Mouse (Mus musculus): ENCODE results near the gene Adprm.
A peak's percentile ranks its signal among the peaks of the same experiment; 100 is the strongest.
"Not testable (repeated sequence)": the region's sequence is repeated elsewhere in the genome, so short reads cannot be mapped to it uniquely, and the experiment has no call there.

The Adprm gene

DNA sequence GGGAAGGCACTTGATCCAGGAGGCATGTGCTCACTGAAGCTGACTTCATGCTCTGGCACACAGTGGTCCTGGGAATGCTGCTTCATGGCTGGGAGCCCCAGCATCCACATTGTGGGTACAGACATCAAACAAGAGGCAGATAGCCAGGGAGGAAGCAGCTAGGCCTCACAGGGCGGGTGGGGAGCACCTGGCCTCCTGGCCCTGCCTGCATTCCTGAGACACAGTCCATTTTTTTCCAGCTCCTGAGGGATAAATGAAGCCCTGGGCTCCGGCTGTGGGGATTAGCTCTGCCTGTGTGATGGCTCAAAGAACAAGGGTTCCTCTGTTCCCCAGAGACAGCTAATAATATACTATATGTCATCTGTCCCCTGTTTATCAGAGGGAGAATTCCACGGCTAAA is 22.6 kb upstream of the Adprm start:
- no peak for DNase-seq

DNA sequence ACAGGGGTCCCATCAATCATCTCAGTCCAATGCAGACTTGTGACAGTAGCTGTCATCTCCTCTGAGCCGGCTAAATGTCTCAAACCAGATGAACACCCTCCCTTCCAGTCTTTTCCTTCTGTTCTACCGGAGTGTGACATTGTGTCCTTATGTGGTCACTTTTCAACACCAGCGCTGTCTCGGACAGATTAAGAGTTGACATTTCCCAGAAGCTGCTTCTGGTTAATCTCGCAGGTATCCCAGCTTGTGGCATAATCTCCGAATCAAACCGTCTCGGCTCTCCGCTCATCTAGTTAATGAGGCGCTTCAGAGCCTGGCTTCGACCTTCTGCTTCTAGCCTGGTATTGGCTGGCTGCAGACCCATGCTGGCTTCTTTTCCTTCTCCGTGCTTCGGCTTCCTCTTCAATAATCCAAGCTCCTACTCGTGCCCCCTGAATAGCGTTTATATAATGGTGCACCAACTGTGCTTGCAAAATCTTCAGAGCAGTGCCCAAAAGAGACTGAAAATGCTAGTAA is 20.3 kb upstream of the Adprm start:
- no peak for DNase-seq

DNA sequence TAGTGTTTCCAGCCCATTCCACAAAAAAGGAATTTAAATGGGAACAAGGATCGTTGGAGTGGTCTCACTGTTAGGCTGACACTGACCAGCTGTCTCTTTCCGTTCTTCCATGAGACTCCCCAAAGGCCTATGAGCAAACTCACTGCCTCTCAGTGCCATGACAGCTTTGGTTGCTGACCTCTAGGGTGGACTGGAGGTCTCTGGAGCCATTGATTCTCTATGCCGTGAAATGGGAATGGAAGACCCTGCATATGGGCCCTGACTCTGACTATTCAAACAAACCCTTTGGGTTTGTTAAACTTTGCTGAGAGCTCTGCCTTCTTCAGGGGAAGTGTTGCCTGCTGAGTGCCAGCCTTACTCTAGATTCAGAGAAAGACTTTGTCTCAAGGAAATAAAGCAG is 15.3 kb upstream of the Adprm start:
- no peak for DNase-seq

DNA sequence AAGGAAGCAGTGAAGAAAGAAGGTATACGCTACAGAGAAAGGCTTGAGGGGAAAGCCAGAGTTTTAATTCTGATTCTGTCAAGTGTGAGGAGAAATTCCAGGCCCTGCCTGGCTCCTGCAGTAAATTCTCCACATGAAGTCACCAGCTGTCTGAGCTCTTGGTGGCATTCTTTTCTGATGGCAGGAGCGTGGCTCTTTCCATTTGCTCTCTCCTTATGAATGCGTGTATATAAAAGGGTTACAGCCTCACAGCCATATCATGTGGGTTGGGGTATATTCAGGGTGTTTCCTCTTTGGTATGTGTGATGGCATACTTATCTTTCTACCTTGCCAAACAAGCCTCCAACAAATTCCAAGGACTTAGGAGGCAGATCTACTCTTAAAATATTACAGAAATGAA is 10.3 kb upstream of the Adprm start:
- no peak for DNase-seq

DNA sequence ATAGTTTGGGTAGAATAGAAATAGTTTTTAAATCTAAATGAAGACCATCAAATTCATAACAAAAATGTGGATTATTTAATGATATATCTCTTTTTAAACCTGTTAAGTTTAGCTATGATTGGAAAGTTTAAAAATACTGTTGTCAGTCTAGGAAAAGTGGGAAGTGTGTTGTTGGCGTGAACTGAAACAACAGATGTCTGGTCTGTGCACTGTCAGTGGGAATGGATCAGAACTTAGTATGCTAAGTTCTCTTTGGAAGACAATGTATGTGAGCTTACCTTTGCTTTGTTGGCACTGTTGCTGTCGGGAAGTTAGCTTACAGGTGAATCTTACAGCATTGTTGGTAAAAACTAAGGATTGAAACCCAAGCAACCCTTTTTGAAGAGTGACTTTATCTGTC is 8.9 kb upstream of the Adprm start:
- no peak for DNase-seq

DNA sequence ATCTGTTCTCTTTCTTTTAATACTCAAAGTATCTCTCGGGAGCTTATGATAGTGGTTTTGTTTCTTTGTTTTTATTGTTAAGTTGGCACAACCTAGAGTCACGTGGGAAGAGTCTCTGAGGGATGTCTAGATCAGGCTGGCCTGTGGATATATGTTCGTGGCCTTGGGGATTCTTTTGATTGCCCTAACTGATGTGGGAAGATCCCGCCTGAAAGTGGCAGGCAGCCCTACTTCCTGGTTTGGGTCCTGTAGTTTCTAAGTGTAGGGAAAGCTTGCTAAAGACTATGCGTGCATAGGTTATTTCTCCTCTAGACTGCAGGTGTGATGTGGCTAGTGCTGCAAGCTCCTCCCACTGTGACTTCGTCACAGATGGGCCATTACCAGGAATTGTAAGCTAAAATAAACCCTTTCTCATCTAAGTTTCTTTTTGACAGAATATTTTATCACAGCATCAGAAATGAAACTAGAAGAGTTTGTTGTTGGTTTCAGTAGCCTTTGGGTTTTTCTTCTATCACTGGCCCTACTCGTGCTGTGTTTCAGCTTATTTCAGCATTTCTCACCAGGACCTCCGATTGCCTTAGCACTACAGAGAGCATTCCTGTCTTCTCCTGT is 2.5 kb upstream of the Adprm start:
- no peak for DNase-seq

DNA sequence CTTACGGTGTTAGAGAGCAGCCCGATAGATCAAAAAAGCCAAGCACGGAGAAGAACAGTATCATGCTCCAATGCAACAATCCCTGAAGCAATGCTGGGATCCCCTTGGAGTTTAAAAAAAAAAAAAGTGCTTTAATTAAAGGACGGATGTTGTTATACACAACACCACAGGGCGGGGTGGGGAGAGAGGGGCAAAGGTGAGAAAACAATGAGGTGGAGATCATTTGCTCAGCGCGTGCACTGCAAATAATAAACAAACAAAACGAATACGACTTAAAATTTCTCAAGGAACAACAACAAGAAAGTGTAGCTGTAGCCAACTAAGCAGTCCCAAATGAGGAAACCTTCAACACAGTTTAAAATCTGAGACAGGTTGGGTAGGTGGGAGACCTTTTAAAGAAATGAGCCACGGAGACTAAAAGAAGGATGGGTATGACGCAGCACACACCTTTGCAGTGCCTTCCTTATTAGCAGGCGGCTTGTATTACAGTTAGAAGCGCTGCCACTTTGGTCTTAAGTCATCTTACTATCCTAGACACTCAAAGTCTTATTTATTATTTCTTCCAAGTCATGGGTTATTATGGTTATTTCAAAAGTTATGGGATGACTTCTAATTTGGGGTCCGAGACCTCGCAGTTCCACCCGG is 596 bp downstream of the Adprm start:
- no peak for DNase-seq

DNA sequence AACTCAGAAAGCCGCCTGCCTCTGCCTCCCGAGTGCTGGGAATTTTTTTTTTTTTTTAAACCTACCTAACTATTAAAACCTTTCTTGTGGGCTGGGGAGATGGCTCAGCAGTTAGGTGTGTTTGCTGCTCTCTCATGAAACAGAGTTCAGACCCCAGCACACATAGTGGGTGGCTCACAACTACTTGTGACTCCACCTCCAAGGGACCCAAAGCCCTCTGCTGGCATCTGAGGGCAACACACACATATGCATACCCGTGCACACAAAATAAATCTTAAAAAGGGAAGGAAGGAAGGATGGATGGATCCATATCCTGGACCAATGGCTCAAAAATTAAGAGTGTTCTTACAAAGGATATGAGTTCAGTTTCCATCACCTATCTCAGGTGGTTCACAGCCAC is 3.1 kb downstream of the Adprm start:
- no peak for DNase-seq

DNA sequence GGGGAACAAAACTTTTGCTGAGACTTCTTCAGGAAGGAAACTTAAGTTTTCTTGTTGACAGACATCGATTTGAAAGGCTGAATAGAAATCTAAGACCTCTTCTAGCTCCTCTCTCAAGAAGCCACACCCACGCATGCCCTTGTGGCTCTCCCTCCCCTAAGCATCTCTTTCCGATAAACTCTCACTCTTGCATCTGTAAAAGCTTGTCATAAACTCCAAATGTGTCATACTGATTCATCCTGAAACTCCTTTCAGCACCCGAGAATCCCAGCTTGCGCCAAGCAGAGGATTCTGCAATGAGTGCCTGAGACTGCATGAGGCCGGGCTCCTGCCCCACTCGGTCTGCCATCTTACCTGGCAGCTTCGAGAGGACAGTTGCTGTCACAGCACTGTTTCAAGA is 3.9 kb downstream of the Adprm start:
- no peak for DNase-seq

DNA sequence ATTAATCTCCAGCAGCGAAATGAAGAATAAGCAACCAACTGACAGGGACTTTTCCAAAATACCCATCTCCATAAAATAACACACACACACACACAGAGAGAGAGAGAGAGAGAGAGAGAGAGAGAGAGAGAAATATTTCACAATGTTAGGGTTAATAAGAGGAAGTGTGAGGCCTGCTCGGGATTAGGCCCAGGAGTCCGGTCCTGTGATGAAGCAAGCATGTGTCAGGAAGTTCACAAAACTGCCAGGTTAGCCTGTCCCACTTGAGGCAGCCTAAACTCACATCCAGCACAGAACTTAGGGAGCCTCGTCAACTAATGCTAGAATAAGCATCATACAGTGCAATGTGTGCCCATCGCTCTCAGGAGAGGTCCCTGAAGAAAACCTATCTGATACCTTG is 5.2 kb downstream of the Adprm start:
- DNase-seq: no peak

DNA sequence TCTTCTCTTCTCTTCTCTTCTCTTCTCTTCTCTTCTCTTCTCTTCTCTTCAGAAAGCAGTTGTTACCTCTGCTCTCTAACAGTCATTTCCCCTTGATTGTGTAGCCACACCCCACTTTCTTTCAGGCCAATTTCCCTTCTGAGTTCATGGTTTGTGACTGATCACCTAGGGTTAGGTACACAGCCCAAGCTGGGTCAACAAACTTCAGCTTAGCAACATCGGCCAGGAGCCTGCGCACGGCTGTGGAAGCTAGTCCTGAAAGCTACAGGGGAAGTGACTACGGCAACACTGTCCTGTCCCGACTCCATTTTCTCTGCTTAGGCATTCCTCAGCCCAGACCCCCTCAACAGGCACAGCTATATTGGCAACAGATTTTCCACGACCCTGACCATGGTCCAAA is 7.4 kb downstream of the Adprm start:
- DNase-seq: no peak

DNA sequence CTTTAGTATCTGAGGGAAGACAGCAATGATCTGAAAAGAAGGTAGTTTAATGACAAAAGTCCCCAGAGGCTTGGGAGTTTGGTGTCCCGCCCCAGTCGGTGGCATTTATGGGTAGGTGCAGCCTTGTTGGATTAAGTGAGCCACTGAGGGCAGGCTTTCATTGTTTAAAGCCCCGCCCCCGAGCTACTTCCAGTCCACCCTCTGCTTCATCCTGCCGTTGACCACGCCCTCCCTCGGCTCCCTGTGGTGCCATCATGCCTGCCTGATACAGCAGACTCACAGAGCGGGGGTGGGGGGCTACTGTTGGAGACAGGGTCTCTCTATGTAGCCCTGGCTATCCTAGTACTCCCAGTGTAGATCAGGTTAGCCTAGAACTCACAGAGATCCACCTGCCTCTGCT is 9.4 kb downstream of the Adprm start:
- no peak for DNase-seq

DNA sequence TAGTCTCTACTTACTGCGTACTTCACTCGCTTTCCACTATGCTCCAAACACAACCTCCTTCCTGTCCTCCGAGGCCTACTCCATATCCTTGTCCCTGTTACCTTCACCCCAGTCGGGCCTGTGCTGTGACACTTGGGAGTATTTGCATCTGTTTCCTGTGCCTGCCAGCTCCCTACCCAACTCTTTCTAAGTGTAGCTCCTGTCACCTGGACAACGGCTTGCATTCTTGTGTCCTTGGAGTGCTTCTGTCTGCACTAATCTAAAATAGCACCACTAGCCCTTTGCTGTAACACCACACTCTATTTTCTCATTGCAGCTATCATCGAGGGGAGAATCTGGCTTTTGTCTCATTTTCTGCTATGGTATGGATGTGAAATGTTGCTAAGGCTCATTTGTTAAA is 11.9 kb downstream of the Adprm start:
- no peak for DNase-seq

DNA sequence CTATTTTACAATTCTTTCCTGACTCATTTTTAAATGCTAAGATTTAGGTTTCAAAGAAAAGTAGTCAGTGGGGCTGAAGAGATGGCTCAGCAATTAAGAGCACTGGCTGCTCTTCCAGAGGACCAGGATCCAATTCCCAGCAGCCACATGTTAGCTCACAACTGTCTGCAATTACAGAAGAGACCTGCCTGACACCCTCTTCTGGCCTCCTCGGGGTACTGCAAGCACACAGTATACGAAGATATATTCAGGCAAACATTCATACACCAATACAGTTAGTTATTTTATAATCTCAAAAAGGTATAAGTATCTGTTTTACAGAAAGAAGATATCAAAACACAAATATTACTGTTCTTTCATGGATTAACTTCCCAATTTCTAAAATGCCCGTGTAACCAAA is 12.6 kb downstream of the Adprm start:
- no peak for DNase-seq

DNA sequence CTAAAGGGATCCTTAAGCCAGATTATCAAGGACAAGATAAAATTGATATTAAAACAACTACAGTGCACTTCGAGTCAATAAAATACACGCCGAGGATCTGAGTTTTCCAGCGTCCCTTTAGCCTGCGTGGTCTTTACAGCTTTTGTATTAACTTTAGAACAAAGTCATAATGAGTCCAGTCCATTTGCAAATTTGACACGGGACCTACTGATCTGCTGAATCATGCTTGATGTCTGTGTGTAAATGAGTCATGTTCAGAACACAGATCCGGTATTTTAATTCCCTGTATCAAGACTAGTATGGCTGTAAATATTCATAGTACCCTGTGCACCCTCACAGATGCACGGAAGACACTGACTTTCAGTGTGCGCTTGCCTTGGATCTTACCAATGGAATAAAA is 15.5 kb downstream of the Adprm start:
- no peak for DNase-seq

DNA sequence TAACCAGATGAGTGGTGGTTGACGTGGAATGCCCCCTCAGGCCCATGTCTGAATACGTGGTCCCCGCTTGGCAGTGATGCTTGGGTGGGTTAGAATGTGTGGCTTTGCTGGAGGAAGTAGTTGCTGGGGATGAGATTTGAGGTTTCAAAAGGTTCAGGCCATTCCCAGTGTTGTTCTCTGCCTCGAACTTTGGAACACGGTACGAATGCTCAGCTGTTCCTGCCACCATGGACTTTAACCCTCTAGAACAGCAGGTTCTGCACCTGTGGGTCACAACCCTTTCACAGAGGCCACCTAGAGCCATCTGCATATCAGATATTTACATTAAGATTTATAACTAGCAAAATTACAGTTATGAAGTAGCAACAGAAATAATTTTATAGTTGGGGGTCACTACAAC is 16.2 kb downstream of the Adprm start:
- no peak for DNase-seq

DNA sequence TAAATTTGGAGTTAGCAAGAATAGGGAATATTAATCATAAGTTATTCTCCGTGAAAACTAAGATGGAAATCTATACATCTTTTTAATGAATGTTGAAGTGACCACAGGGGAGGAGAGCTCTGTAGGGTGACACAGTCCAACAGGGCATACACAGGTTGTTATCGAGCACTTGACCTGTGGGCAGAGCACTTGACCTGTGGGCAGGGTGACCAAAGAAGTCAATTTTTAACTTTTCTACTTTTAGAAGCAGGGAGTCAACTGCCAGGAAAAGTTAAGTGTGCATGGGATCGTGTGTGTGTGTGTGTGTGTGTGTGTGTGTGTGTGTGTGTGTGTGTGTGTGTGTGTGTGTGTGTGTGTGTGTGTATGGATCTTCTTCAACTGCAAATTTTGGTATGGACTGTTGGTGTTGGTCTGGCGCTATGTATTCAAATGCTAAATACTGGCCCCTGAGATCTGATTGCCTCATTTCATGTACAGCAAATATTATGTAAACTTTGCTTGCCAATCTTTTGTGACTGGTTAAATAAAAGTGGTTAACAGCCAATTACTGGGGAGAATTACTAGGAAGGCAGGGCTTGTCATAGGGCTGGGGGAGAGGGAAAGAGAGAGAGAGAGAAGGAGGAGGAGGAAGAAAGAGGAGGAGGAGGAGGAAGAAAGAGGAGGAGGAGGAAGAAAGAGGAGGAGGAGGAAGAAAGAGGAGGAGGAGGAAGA is 17.5 kb downstream of the Adprm start:
- DNase-seq: no peak

DNA sequence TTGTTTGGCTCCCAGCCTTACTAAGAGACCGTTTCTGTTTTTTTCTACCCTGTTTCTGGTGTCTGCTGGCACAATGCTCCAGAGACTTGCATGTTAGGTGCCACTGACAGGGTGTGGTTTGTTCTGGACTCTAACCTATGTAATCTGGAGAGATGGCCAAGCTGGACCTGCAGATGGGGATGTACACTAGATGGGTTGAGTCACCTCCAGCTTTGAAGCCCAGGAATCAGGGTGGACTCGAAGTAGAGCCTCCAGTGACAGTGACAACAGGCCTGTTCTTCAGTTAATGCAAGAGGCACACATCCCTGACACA is 20.8 kb downstream of the Adprm start:
- no peak for DNase-seq

DNA sequence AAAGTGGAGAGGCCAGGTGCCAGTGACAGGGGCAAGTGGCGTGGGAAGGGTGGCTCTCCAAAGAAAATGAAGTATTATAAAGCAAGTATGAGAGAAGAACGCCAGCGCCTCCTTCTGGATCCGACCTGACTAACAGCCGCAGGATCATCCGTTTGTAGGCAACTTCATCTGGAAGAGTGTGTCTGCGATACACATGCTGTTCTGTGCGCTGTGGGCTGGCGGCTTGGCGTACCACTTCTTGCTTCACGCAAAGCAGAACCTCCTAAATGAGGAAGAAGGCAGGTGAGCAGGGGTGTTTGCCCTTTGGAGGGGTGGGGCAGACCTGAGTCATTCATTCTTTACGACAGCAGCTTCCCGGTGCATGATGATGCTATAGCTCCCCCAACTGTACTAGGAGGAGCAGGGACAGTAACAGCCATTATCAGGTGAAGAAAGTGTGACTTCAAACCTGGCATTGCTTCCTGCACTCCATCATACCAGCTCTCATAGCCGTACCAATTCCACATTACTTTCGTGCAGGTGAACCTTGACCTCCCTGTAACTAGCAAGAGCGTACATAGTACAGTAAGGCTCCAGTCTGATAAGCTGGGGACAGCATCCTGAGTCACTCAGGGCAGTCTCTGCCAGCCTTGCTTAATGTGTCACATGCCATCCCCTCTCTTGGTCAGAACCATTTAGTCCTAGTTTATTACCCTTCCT is 21.3 kb downstream of the Adprm start:
- DNase-seq: no peak

DNA sequence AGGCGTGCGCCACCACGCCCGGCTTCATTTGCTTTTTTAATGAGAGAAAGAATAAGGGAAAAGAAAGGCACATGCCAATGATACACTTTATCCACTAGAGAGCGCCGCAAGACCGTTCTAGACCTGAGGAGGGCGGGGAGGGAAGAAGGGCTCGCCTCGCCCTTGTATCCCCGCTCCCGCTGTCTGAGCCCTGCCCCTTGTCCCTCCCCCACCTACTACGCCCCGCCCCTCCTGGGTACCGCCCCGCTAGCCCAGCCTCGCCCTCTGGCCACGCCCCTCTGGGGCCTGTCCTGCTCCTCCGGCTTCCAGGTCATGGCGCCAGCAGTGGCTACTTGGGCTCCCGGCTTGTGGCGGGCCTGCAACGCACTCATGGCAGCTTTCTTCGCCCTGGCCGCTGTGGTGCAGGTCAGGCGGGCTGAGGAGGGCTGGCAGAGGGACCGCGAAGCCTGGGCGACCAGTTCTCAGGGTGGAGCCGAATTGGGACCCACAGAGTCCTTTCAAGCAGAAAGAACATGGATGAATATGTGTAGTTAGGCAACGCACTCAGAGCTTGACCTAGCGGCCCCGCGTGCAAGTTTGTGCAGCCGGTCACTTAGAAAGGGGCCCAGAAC is 27.4 kb downstream of the Adprm start, which contains the start of gene Tmem220:
TSS of gene Tmem220 (plus strand) at position 288 of the 611 bp plus-strand sequence.
- peak; percentile 90 for DNase-seq

DNA sequence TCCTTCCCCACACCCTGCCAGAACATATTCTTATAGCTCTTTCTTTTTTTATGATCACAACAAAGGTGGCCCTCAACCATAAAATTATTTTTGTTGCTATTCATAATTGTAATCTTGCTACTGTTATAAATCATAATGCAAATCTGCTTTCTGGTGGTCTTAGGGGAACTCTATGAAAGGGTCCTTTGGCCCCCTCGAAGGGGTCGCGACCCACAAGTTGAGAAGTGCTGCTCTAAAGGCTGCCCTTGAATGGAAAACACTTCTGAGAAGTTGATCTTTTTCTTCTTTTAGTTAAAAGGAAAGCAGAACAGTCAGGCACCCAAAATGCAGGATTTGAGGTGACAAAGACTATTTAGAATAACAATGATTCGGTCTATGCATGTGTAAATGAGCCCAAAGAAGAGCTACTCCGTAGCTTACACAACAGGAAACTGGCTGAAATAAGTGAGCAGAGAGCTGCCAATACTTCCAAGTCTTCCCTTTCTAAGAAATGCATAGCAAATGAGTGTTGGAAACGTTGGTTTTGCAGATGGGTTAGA is 28.5 kb downstream of the Adprm start:
- no peak for DNase-seq

DNA sequence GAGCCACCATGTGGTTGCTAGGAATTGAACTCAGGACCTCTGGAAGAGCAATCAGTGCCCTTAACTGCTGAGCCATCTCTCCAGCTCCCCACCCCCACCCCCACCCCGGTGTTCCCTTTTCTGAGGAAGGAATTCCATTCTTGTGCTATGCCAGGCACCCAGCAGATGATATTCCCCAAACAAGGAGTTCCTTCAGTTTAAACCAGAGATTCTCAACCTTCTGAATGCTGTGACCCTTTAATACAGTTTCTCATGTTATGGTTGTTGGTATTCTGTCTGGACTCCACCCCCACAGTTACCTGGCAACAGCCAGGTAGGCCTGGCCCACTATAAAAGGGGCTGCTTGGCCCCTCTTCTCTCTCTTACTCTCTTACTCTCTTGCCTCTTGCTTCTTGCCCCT is 29.2 kb downstream of the Adprm start:
- not testable (repeated sequence) for DNase-seq

All from cerebellum, adult 11 months (tissue).